Mouse (Mus musculus) liver, embryonic 13.5 days (tissue): ENCODE data around the gene Ect2l. TPM values are rescaled to one million over a fixed set of nuclear protein-coding genes. Genes with fewer than 3 reads are reported as not detected.
"Not testable (repeated sequence)": the region's sequence is repeated elsewhere in the genome, so short reads cannot be mapped to it uniquely, and the experiment has no call there.

Experiments
- ATAC-seq: fragments of 200-750 bp; cut with Nextera tagmentation; 2 replicates; pipeline ENCODE4 v1.8.0; 2017; ENCODE audit warnings: low read depth, mild to moderate bottlenecking, moderate number of reproducible peaks, moderate library complexity
- DNase-seq: peaks from one replicate; pipeline ENCODE4 v3.0.0; 2022
- H3K27ac ChIP-seq: fragments of 300-500 bp; sonication (generic); 2 replicates; pipeline ENCODE4 v1.5.1; 2015; ENCODE audit warnings: moderate library complexity, mild to moderate bottlenecking, inconsistent platforms
- H3K27me3 ChIP-seq: fragments of 300-500 bp; sonication (generic); 2 replicates; pipeline ENCODE4 v1.6.1; 2015; ENCODE audit warnings: mild to moderate bottlenecking, inconsistent platforms
- H3K36me3 ChIP-seq: fragments of 300-500 bp; sonication (generic); 2 replicates; pipeline ENCODE4 v1.6.1; 2015; ENCODE audit warnings: mild to moderate bottlenecking, inconsistent platforms
- H3K4me1 ChIP-seq: fragments of 300-500 bp; sonication (generic); replicated peaks from 2 replicates; pipeline ENCODE4 v1.6.1; 2015; ENCODE audit warnings: inconsistent platforms
- H3K4me2 ChIP-seq: fragments of 300-500 bp; sonication (generic); 2 replicates; pipeline ENCODE4 v1.6.1; 2015; ENCODE audit warnings: inconsistent platforms, mild to moderate bottlenecking, moderate library complexity
- H3K4me3 ChIP-seq: fragments of 300-500 bp; sonication (generic); replicated peaks from 2 replicates; pipeline ENCODE4 v1.5.1; 2015; ENCODE audit warnings: mild to moderate bottlenecking, inconsistent platforms
- H3K9ac ChIP-seq: fragments of 300-500 bp; sonication (generic); 2 replicates; pipeline ENCODE4 v1.6.1; 2015; ENCODE audit warnings: mild to moderate bottlenecking, inconsistent platforms
- H3K9me3 ChIP-seq: fragments of 300-500 bp; sonication (generic); replicated peaks from 2 replicates; pipeline ENCODE4 v1.6.1; 2016; ENCODE audit warnings: inconsistent platforms
- WGBS: fragments of 180-500 bp; shearing (Covaris S2); methylation state at CpG from one replicate; pipeline ENCODE4 v1.1.7; 2015; ENCODE audit not compliant: insufficient replicate concordance; 5-methylcytosine and 5-hydroxymethylcytosine counted together
- polyA plus RNA-seq: library from polyadenylated mRNA; unstranded; fragments of >200 nt; fragmentation: Nextera tagmentation; extraction: Ambion mirVana; gene quantifications from 2 replicates; pipeline ENCODE4 v1.2.1, GENCODE M21; 2015

Ect2l gene
- polyA plus RNA-seq, 1 experiment from 2014 or later: 0.23 TPM

DNA sequence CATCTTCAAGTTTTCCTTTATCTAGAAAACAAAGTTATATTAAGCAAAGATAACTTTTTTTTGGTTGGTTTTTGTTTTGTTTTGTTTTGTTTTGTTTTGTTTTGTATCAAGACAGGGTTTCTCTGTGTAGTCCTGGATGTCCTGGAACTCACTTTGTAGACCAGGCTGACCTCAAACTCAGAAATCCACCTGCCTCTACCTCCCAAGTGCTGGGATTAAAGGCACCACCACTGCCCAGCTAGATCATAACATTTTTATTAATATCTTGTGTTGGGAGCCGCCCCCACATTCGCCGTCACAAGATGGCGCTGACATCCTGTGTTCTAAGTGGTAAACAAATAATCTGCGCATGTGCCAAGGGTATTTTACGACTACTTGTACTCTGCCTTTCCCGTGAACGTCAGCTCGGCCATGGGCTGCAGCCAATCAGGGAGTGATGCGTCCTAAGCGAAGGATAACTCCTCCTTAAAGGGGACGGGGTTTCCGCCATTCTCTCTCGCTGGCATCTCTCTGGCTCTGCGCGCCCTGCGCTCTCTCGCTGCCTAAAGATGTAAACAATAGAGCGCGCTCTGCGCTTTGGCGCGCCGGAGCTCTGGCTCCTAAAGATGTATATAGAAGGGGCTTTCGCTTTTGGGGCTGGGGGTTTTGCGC is 71.7 kb downstream of the Ect2l start:
- H3K36me3 ChIP-seq, H3K4me1 ChIP-seq, H3K9me3 ChIP-seq, H3K27me3 ChIP-seq, DNase-seq, H3K9ac ChIP-seq, H3K27ac ChIP-seq: not testable (repeated sequence)
- 70% methylated on average over 15 of the region's 26 CpGs for WGBS
- peak overlapping the region; percentile 38 for H3K4me2 ChIP-seq
- ATAC-seq: peak; percentile 36; the same call in 1 of the 2 replicates
- H3K4me3 ChIP-seq: peak overlapping the region; percentile 38

GRCm38 (mm10) chr10:18131666-18132650 is 78.7 kb downstream of the Ect2l start:
- H3K27ac ChIP-seq: no peak overlapping the region
- no peak for DNase-seq
- no peak overlapping the region for H3K9ac ChIP-seq
- H3K4me3 ChIP-seq: no peak overlapping the region
- WGBS: 74% methylated on average over 10 of the region's 10 CpGs
- no peak overlapping the region for H3K4me2 ChIP-seq
- H3K4me1 ChIP-seq: peaks cover 3% of the 10 kb centered on the region; the same call in 1 of the 2 replicates
- no peak for ATAC-seq
- H3K27me3 ChIP-seq: no peaks in the 10 kb centered on the region
- no peaks in the 10 kb centered on the region for H3K36me3 ChIP-seq
- no peaks in the 10 kb centered on the region for H3K9me3 ChIP-seq

GRCm38 (mm10) chr10:18130276-18130675 is 80.4 kb downstream of the Ect2l start:
- Histone ChIP-seq H3K36me3 (peaks cover 5% of the 10 kb centered on the region; the same call in 1 of the 2 replicates), H3K9ac (no peak overlapping the region), H3K27ac (no peak overlapping the region), H3K4me2 (no peak overlapping the region), H3K9me3 (no peaks in the 10 kb centered on the region), H3K4me3 (no peak overlapping the region), H3K27me3 (no peaks in the 10 kb centered on the region), H3K4me1 (peaks cover 3% of the 10 kb centered on the region; the same call in 1 of the 2 replicates)
- 78% methylated on average over 5 of the region's 5 CpGs for WGBS
- ATAC-seq (no peak), DNase-seq (no peak)

GRCm38 (mm10) chr10:18118336-18118735 is 92.4 kb downstream of the Ect2l start:
- no peak overlapping the region for H3K27ac ChIP-seq
- WGBS: 84% methylated on average over 8 of the region's 8 CpGs
- no peak for DNase-seq

DNA sequence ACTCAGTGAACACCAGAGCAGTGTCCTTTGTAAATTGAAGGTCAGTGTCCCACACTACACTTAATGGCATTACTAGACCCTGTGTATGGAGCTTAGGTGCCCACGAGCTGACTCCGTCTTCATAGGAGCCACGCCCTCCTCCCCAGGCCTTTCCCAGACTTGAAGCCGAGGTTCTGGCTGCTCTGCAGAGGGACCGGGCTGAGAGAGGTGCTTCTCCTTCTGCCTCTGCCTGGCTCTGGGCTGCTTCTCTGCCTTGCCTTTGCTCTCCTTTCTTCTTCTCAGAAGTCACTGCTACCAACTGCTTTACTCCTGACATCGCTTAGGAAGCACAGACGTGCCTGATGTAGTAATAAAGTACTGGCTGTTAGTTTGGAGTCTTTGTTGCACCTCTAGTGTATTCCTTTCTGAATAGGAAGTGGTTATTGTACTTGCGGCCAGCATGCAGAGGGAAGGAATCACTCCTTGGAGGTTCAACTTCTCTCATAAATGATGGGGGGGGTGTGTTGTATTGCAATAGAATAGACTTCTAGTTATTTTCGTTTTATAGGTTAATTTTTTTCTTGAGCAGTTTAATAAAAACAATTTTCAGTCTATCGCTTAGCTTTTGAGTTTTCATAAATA is 97.1 kb downstream of the Ect2l start:
- 70% methylated on average over 10 of the region's 10 CpGs for WGBS
- Histone ChIP-seq H3K9me3 (no peaks in the 10 kb centered on the region), H3K27ac (no peak overlapping the region), H3K27me3 (no peaks in the 10 kb centered on the region), H3K9ac (no peak overlapping the region), H3K36me3 (peaks cover 24% of the 10 kb centered on the region), H3K4me2 (no peak overlapping the region), H3K4me1 (no peaks in the 10 kb centered on the region), H3K4me3 (no peak overlapping the region)
- no peak for ATAC-seq
- DNase-seq: no peak

More at GRCm38 (mm10) chr10:18118336-18118735, 92.4 kb downstream of the Ect2l start:
- H3K9ac ChIP-seq: no peak overlapping the region
- ATAC-seq: no peak
- no peaks in the 10 kb centered on the region for H3K4me1 ChIP-seq
- peaks cover 63% of the 10 kb centered on the region for H3K36me3 ChIP-seq
- H3K4me2 ChIP-seq: no peak overlapping the region
- no peak overlapping the region for H3K4me3 ChIP-seq
- H3K27me3 ChIP-seq: no peaks in the 10 kb centered on the region
- no peaks in the 10 kb centered on the region for H3K9me3 ChIP-seq

- H3K27ac ChIP-seq: no peak overlapping the region
- no peaks in the 10 kb centered on the region for H3K27me3 ChIP-seq
- no peak overlapping the region for H3K4me3 ChIP-seq
- H3K9me3 ChIP-seq: no peaks in the 10 kb centered on the region
- H3K9ac ChIP-seq: no peak overlapping the region
- ATAC-seq (no peak), DNase-seq (no peak)
- peaks cover 8% of the 10 kb centered on the region for H3K36me3 ChIP-seq
- no peaks in the 10 kb centered on the region for H3K4me1 ChIP-seq
- H3K4me2 ChIP-seq: no peak overlapping the region
Measured at GRCm38 (mm10) chr10:18110940-18111339, 99.8 kb downstream of the Ect2l start.

DNA sequence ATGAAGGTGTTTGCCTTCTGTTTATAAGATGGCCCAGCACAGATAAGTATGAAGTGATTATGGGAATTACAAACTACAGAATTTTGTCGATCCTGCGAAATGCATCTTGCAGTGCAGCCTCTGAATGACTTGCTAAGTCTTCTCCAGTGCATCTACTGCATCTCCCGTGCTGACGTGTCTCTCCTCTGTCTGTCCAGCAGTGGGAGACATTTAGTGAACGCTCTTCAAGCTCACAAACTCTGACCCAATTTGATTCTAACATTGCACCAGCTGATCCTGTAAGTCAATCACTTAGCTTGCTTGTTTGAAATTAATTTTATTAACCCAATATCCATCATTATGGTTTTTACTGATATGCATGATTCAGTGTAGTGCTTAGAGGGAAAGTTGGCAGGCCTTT is 103.2 kb downstream of the Ect2l start:
- no peak overlapping the region for H3K27ac ChIP-seq
- H3K4me3 ChIP-seq: no peak overlapping the region
- no peak for DNase-seq
- H3K9me3 ChIP-seq: no peaks in the 10 kb centered on the region
- no peak overlapping the region for H3K9ac ChIP-seq
- H3K4me1 ChIP-seq: no peaks in the 10 kb centered on the region
- 71% methylated on average over 5 of the region's 5 CpGs for WGBS
- ATAC-seq: no peak
- H3K36me3 ChIP-seq: peaks cover 11% of the 10 kb centered on the region
- H3K4me2 ChIP-seq: no peak overlapping the region
- no peaks in the 10 kb centered on the region for H3K27me3 ChIP-seq

GRCm38 (mm10) chr10:18102166-18102565 is 108.5 kb downstream of the Ect2l start:
- H3K4me3 ChIP-seq: no peak overlapping the region

DNA sequence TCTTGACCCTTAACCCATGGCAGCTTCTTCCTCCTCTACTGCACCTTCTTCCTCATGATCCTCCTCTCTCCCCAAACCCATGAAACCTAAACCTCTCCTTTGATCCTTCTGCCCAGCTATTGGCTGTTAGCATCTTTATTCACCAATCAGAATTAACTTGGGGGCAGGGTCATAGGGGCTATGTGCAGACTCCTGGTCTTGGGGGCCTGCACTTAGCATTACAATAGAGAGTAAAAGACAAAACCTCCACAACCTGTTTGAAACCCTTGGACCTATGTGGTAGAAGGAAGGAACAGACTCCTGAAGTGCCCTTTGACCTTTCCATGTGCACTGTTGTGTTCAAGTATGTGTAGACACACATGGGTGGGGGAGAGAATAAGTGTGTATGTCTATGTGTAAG is 120.0 kb downstream of the Ect2l start:
- Histone ChIP-seq H3K36me3 (peaks cover 27% of the 10 kb centered on the region), H3K9me3 (no peaks in the 10 kb centered on the region), H3K4me1 (no peaks in the 10 kb centered on the region)

More at GRCm38 (mm10) chr10:18102166-18102565, 108.5 kb downstream of the Ect2l start:
- 65% methylated on average over 5 of the region's 5 CpGs for WGBS
- Histone ChIP-seq H3K4me1 (no peaks in the 10 kb centered on the region), H3K9ac (no peak overlapping the region), H3K36me3 (peaks cover 28% of the 10 kb centered on the region), H3K27me3 (no peaks in the 10 kb centered on the region), H3K27ac (no peak overlapping the region), H3K9me3 (no peaks in the 10 kb centered on the region), H3K4me2 (no peak overlapping the region)
- DNase-seq: no peak
- no peak for ATAC-seq

GRCm38 (mm10) chr10:18082772-18083171 is 127.9 kb downstream of the Ect2l start:
- 70% methylated on average over 6 of the region's 6 CpGs for WGBS
- DNase-seq (no peak), ATAC-seq (no peak)
- no peak overlapping the region for H3K4me2 ChIP-seq
- H3K4me1 ChIP-seq: 0 out of 2 replicates have a peak, but pooled peaks cover 5% of the 10 kb centered on the region
- H3K9ac ChIP-seq: no peak overlapping the region
- no peaks in the 10 kb centered on the region for H3K9me3 ChIP-seq
- H3K27me3 ChIP-seq: no peaks in the 10 kb centered on the region
- no peak overlapping the region for H3K27ac ChIP-seq
- H3K4me3 ChIP-seq: no peak overlapping the region
- H3K36me3 ChIP-seq: no peaks in the 10 kb centered on the region

More for the DNA sequence above, 120.0 kb downstream of the Ect2l start:
- no peak overlapping the region for H3K27ac ChIP-seq
- H3K27me3 ChIP-seq: no peaks in the 10 kb centered on the region
- no peak for ATAC-seq
- DNase-seq: no peak
- H3K4me3 ChIP-seq: no peak overlapping the region
- H3K4me2 ChIP-seq: no peak overlapping the region
- H3K9ac ChIP-seq: no peak overlapping the region

GRCm38 (mm10) chr10:18081536-18081935 is 129.2 kb downstream of the Ect2l start:
- 0 out of 2 replicates have a peak, but pooled peaks cover 5% of the 10 kb centered on the region for H3K4me1 ChIP-seq
- 71% methylated on average over 1 of the region's 1 CpGs for whole genome bisulfite sequencing
- H3K36me3 ChIP-seq: peaks cover 3% of the 10 kb centered on the region; the same call in 1 of the 2 replicates
- no peak overlapping the region for H3K27ac ChIP-seq
- no peak overlapping the region for H3K9ac ChIP-seq
- ATAC-seq (no peak), DNase-seq (no peak)
- H3K9me3 ChIP-seq: no peaks in the 10 kb centered on the region
- H3K27me3 ChIP-seq: no peaks in the 10 kb centered on the region
- no peak overlapping the region for H3K4me2 ChIP-seq
- no peak overlapping the region for H3K4me3 ChIP-seq
